Mouse (Mus musculus): ENCODE measurements around the gene Zfp346. TPM values are rescaled to one million over a fixed set of nuclear protein-coding genes. Genes with fewer than 3 reads are reported as not detected.

The Zfp346 gene
- polyA plus RNA-seq, 1 experiment from 2014 or later: 26.3 TPM

DNA sequence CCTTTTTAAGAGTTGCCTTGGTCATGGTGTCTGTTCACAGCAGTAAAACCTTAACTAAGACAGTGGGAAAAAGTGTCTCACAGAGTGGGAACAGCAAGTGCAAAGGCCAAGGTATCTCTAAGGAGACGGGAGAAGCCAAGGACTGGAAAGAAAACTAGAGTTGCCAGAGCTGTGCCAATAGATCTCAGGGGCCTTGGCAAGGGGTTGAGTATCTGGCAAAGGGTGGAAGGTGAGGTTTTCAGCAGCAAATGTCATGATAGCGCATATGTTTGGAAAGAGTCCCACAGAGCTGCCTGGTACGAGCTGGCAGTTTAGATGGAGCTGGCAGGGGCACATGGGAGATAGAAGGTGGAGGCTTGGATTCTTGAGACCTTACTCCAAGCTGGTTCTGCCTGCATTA lies 74.5 kb downstream of the Zfp346 start:
- H3K27ac ChIP-seq (ENCODE audit: low read length): no peak overlapping the region
- 64% methylated on average over 3 of the region's 3 CpGs for WGBS
- H3K9ac ChIP-seq (replicated peaks; ENCODE audit: low read depth, low read length): no peak overlapping the region
- no peaks in the 10 kb centered on the region for H3K27me3 ChIP-seq (replicated peaks; ENCODE audit: control insufficient read depth, insufficient read depth, low read length)
- ATAC-seq: no peak
- peaks cover 7% of the 10 kb centered on the region; the same call in 1 of the 2 replicates for H3K4me1 ChIP-seq (replicated peaks; ENCODE audit: control insufficient read depth, insufficient read depth, low read length)
- H3K36me3 ChIP-seq (ENCODE audit: control insufficient read depth, insufficient read depth): no peaks in the 10 kb centered on the region
- no peak overlapping the region for H3K4me2 ChIP-seq (ENCODE audit: low read length)
- H3K4me3 ChIP-seq (replicated peaks; ENCODE audit: low read length): no peak overlapping the region
- H3K9me3 ChIP-seq (ENCODE audit: control insufficient read depth, low read length): no peaks in the 10 kb centered on the region

GRCm38 (mm10) chr13:55181786-55182172 lies 76.7 kb downstream of the Zfp346 start:
- 73% methylated on average over 2 of the region's 2 CpGs for WGBS

GRCm38 (mm10) chr13:55182173-55182894 lies 77.2 kb downstream of the Zfp346 start:
- H3K4me3 ChIP-seq (replicated peaks; ENCODE audit: low read length): peak overlapping the region; percentile 21
- H3K9ac ChIP-seq (replicated peaks; ENCODE audit: low read depth, low read length): peak overlapping the region; percentile 33; the same call in 1 of the 2 replicates
- peak overlapping the region; percentile 68 for H3K27ac ChIP-seq (ENCODE audit: low read length)
- H3K9me3 ChIP-seq (ENCODE audit: control insufficient read depth, low read length): no peaks in the 10 kb centered on the region
- peak; percentile 65 for ATAC-seq
- H3K4me2 ChIP-seq (ENCODE audit: low read length): peak overlapping the region; percentile 45
- no peaks in the 10 kb centered on the region for H3K27me3 ChIP-seq (replicated peaks; ENCODE audit: control insufficient read depth, insufficient read depth, low read length)
- peaks cover 7% of the 10 kb centered on the region; the same call in 1 of the 2 replicates for H3K4me1 ChIP-seq (replicated peaks; ENCODE audit: control insufficient read depth, insufficient read depth, low read length)
- WGBS: 2% methylated on average over 23 of the region's 23 CpGs
- H3K36me3 ChIP-seq (ENCODE audit: control insufficient read depth, insufficient read depth): no peaks in the 10 kb centered on the region

More at GRCm38 (mm10) chr13:55181786-55182172, 76.7 kb downstream of the Zfp346 start:
- no peak for ATAC-seq
- H3K4me2 ChIP-seq (ENCODE audit: low read length): peak overlapping the region; percentile 45
- peak overlapping the region; percentile 21 for H3K4me3 ChIP-seq (replicated peaks; ENCODE audit: low read length)
- H3K36me3 ChIP-seq (ENCODE audit: control insufficient read depth, insufficient read depth): no peaks in the 10 kb centered on the region
- no peaks in the 10 kb centered on the region for H3K27me3 ChIP-seq (replicated peaks; ENCODE audit: control insufficient read depth, insufficient read depth, low read length)
- H3K9ac ChIP-seq (replicated peaks; ENCODE audit: low read depth, low read length): no peak overlapping the region
- peaks cover 7% of the 10 kb centered on the region; the same call in 1 of the 2 replicates for H3K4me1 ChIP-seq (replicated peaks; ENCODE audit: control insufficient read depth, insufficient read depth, low read length)
- H3K27ac ChIP-seq (ENCODE audit: low read length): no peak overlapping the region; the same call in 1 of the 2 replicates
- H3K9me3 ChIP-seq (ENCODE audit: control insufficient read depth, low read length): no peaks in the 10 kb centered on the region

- no peak overlapping the region for H3K27ac ChIP-seq (ENCODE audit: low read length)
- H3K9me3 ChIP-seq (ENCODE audit: control insufficient read depth, low read length): no peaks in the 10 kb centered on the region
- H3K9ac ChIP-seq (replicated peaks; ENCODE audit: low read depth, low read length): no peak overlapping the region
- H3K4me2 ChIP-seq (ENCODE audit: low read length): no peak overlapping the region
- H3K4me3 ChIP-seq (replicated peaks; ENCODE audit: low read length): no peak overlapping the region
- no peak for ATAC-seq
- peaks cover 5% of the 10 kb centered on the region; the same call in 1 of the 2 replicates for H3K4me1 ChIP-seq (replicated peaks; ENCODE audit: control insufficient read depth, insufficient read depth, low read length)
- 83% methylated on average over 6 of the region's 6 CpGs for WGBS
- H3K36me3 ChIP-seq (ENCODE audit: control insufficient read depth, insufficient read depth): no peaks in the 10 kb centered on the region
- H3K27me3 ChIP-seq (replicated peaks; ENCODE audit: control insufficient read depth, insufficient read depth, low read length): no peaks in the 10 kb centered on the region
Measured at GRCm38 (mm10) chr13:55183382-55183781, 78.3 kb downstream of the Zfp346 start.

Other genes with a start within 250 kb of the Zfp346 start
- 16.4 and 18.5 TPM in 2 replicates for gene Unc5a, start 155.9 kb upstream of the Zfp346 start, polyA plus RNA-seq (2015; fragmentation: Nextera tagmentation; extraction: Ambion mirVana)
- 0.82 and 0.83 TPM in 2 replicates for gene Hk3, start 83.9 kb upstream of the Zfp346 start, polyA plus RNA-seq (2015; fragmentation: Nextera tagmentation; extraction: Ambion mirVana)
- 25.7 and 26.2 TPM in 2 replicates for gene Uimc1, start 5.0 kb upstream of the Zfp346 start, polyA plus RNA-seq (2015; fragmentation: Nextera tagmentation; extraction: Ambion mirVana)
- gene Gm17617, start 28.2 kb downstream of the Zfp346 start, polyA plus RNA-seq (2015; fragmentation: Nextera tagmentation; extraction: Ambion mirVana): not detected in 2 replicates
- 0.67 and 1.4 TPM in 2 replicates for gene Fgfr4, start 47.3 kb downstream of the Zfp346 start, polyA plus RNA-seq (2015; fragmentation: Nextera tagmentation; extraction: Ambion mirVana)
- gene Nsd1, start 104.5 kb downstream of the Zfp346 start, polyA plus RNA-seq (2015; fragmentation: Nextera tagmentation; extraction: Ambion mirVana): 52.4 and 53.1 TPM in 2 replicates
- gene Prelid1, start 215.2 kb downstream of the Zfp346 start, polyA plus RNA-seq (2015; fragmentation: Nextera tagmentation; extraction: Ambion mirVana): 288 and 303 TPM in 2 replicates
- 104 and 109 TPM in 2 replicates for gene Rab24, start 216.6 kb downstream of the Zfp346 start, polyA plus RNA-seq (2015; fragmentation: Nextera tagmentation; extraction: Ambion mirVana)
- 22.1 and 23.9 TPM in 2 replicates for gene Mxd3, start 224.5 kb downstream of the Zfp346 start, polyA plus RNA-seq (2015; fragmentation: Nextera tagmentation; extraction: Ambion mirVana)

All from forebrain, embryonic 16.5 days (tissue).